Mouse (Mus musculus): Measurements from ENCODE around the gene Gm7029. TPM values are rescaled to one million over a fixed set of nuclear protein-coding genes. Genes with fewer than 3 reads are reported as not detected.
"Not testable (repeated sequence)": the region's sequence is repeated elsewhere in the genome, so short reads cannot be mapped to it uniquely, and the experiment has no call there.

Gm7029 gene
- polyA plus RNA-seq, 1 experiment from 2014 or later = not detected

- not testable (repeated sequence) for ATAC-seq (ENCODE audit: insufficient read depth, low FRiP score, low read depth); H3K9me3 ChIP-seq; H3K4me2 ChIP-seq; H3K27ac ChIP-seq; H3K4me1 ChIP-seq; H3K36me3 ChIP-seq; H3K9ac ChIP-seq; H3K4me3 ChIP-seq (replicated peaks); H3K27me3 ChIP-seq (replicated peaks)
- 67% methylated on average over 4 of the region's 4 CpGs for WGBS
Observed at GRCm38 (mm10) chr17:33893011-33893410, 19.4 kb downstream of the Gm7029 start.

DNA sequence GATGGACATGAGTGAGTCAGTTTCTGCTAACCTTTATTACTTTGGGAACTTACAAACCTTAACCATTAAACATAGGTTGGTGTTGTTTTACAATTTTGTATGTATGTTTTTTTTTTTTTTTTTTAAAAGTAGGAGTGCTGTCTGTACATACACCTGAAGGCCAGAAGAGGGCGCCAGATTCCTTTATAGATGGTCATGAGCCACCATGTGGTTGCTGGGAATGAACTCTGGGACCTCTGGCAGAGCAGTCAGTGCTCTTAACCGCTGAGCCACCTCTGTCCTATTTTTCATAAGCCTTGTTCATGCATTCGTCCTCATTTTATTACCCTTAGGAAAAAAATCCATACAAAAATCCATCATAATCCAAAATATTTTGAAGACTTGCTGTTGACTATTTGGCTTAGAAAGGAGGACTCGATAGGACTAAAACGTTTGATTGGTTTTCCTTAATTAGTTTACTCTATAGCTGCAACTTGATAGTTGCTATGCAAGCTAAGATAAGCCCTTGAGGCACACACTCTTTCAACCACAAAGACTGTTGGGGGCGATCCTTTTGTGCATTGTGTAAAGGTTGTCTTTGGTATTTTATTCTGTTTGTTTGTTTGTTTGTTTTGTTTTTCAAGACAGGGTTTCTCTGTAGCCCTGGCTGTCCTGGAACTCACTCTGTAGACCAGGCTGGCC, 23.6 kb downstream of the Gm7029 start:
- no peak for ATAC-seq (ENCODE audit: insufficient read depth, low FRiP score, low read depth)
- Histone ChIP-seq H3K27me3 (replicated peaks) (no peaks in the 10 kb centered on the region), H3K36me3 (no peaks in the 10 kb centered on the region), H3K4me2 (no peak overlapping the region), H3K27ac (no peak overlapping the region), H3K9ac (no peak overlapping the region), H3K4me1 (no peaks in the 10 kb centered on the region), H3K9me3 (no peaks in the 10 kb centered on the region), H3K4me3 (replicated peaks) (no peak overlapping the region)
- 36% methylated on average over 6 of the region's 6 CpGs for WGBS

DNA sequence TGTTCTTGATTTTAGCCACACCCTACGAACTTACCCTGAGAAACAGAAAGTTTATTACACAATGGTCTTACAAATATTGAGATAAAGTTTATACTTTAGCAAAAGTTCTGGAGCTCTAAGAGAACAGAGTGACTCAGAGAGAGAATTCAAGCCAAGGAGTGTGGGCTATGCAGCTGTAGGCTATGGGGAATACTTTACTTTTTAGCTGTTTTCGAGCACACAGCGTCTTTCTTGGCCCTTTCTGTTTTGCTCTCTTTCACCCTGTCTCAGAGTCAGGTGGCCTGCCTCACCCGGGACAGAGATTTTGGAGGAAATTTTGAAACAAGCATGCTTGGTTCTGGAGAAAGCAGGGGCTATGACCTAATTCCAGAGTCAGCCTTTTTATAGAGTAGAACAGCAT, 24.6 kb downstream of the Gm7029 start:
- ATAC-seq (ENCODE audit: insufficient read depth, low FRiP score, low read depth); H3K4me3 ChIP-seq (replicated peaks); H3K4me2 ChIP-seq; H3K27me3 ChIP-seq (replicated peaks); H3K9me3 ChIP-seq; H3K27ac ChIP-seq; H3K9ac ChIP-seq; H3K4me1 ChIP-seq; H3K36me3 ChIP-seq: not testable (repeated sequence)
- 79% methylated on average over 4 of the region's 4 CpGs for WGBS

- Histone ChIP-seq H3K4me3 (replicated peaks) (no peak overlapping the region), H3K36me3 (no peaks in the 10 kb centered on the region), H3K4me1 (no peaks in the 10 kb centered on the region), H3K9ac (no peak overlapping the region), H3K4me2 (no peak overlapping the region), H3K9me3 (no peaks in the 10 kb centered on the region), H3K27ac (no peak overlapping the region), H3K27me3 (replicated peaks) (no peaks in the 10 kb centered on the region)
- peak; percentile 67; the same call in 1 of the 2 replicates for ATAC-seq (ENCODE audit: insufficient read depth, low FRiP score, low read depth)
- WGBS = 73% methylated on average over 4 of the region's 4 CpGs
Observed at GRCm38 (mm10) chr17:33899642-33900041, 26.0 kb downstream of the Gm7029 start.

GRCm38 (mm10) chr17:33900281-33900988, 26.8 kb downstream of the Gm7029 start:
- ATAC-seq (ENCODE audit: insufficient read depth, low FRiP score, low read depth) = no peak
- 58% methylated on average over 7 of the region's 7 CpGs for WGBS

GRCm38 (mm10) chr17:33900989-33901314, 27.3 kb downstream of the Gm7029 start:
- H3K9ac ChIP-seq = no peak overlapping the region
- H3K4me2 ChIP-seq = no peak overlapping the region
- no peaks in the 10 kb centered on the region for H3K9me3 ChIP-seq
- no peaks in the 10 kb centered on the region for H3K36me3 ChIP-seq
- no peak for ATAC-seq (ENCODE audit: insufficient read depth, low FRiP score, low read depth)
- WGBS = 70% methylated on average over 4 of the region's 4 CpGs
- H3K4me1 ChIP-seq = no peaks in the 10 kb centered on the region
- H3K27ac ChIP-seq = no peak overlapping the region
- no peak overlapping the region for H3K4me3 ChIP-seq (replicated peaks)
- H3K27me3 ChIP-seq (replicated peaks) = no peaks in the 10 kb centered on the region

More at GRCm38 (mm10) chr17:33900281-33900988, 26.8 kb downstream of the Gm7029 start:
- H3K9me3 ChIP-seq = no peaks in the 10 kb centered on the region
- no peak overlapping the region for H3K27ac ChIP-seq
- H3K9ac ChIP-seq = no peak overlapping the region
- H3K4me1 ChIP-seq = no peaks in the 10 kb centered on the region
- no peaks in the 10 kb centered on the region for H3K27me3 ChIP-seq (replicated peaks)
- H3K4me2 ChIP-seq = no peak overlapping the region
- H3K4me3 ChIP-seq (replicated peaks) = no peak overlapping the region
- no peaks in the 10 kb centered on the region for H3K36me3 ChIP-seq

DNA sequence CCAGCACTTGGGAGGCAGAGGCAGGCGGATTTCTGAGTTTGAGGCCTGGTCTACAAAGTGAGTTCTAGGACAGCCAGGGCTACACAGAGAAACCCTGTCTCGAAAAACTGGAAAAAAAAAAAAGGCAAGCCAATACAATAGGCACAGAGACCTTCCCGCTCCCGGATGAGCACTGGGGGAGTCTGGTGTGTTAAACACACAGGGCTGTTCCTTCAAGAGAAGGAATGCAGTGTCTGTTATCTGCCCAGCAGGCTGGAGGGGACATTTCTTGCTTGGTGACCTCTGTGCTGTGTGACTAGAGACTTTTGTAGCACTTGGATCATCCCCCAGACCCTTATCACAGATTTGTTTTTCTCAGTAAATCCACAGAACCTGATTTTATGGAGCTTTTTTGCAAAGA, 28.0 kb downstream of the Gm7029 start:
- Histone ChIP-seq H3K9me3 (no peaks in the 10 kb centered on the region), H3K4me2 (no peak overlapping the region), H3K4me3 (replicated peaks) (no peak overlapping the region), H3K36me3 (no peaks in the 10 kb centered on the region), H3K27me3 (replicated peaks) (no peaks in the 10 kb centered on the region), H3K4me1 (no peaks in the 10 kb centered on the region), H3K27ac (no peak overlapping the region), H3K9ac (no peak overlapping the region)
- WGBS = 67% methylated on average over 4 of the region's 4 CpGs
- ATAC-seq (ENCODE audit: insufficient read depth, low FRiP score, low read depth) = no peak

DNA sequence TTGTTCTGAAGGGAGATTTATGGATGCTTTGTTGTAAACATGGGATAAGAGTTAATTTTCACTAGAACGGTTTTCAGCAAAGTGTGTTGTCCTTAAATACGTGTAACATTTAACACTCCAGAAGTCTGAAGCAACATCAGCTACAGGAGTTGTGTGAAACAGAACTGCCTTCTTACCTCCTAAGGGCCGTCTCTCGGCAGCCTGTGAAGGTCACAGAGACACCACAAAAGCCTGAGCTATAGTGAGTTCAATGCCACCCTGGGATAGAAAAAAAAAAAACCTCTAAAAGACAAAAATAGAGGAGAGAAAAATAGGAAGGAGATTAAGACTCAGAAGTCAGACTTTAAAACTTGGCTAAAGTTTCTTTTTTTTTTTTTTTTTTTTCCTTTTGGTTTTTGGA, 28.4 kb downstream of the Gm7029 start:
- Histone ChIP-seq H3K9me3 (no peaks in the 10 kb centered on the region), H3K9ac (no peak overlapping the region), H3K36me3 (no peaks in the 10 kb centered on the region), H3K4me2 (no peak overlapping the region), H3K4me1 (no peaks in the 10 kb centered on the region), H3K27me3 (replicated peaks) (no peaks in the 10 kb centered on the region), H3K4me3 (replicated peaks) (no peak overlapping the region), H3K27ac (no peak overlapping the region)
- no peak for ATAC-seq (ENCODE audit: insufficient read depth, low FRiP score, low read depth)
- 46% methylated on average over 4 of the region's 4 CpGs for WGBS

- no peak overlapping the region for H3K4me2 ChIP-seq
- H3K36me3 ChIP-seq = no peaks in the 10 kb centered on the region
- no peaks in the 10 kb centered on the region for H3K4me1 ChIP-seq
- no peak overlapping the region for H3K9ac ChIP-seq
- H3K27me3 ChIP-seq (replicated peaks) = no peaks in the 10 kb centered on the region
- no peak for ATAC-seq (ENCODE audit: insufficient read depth, low FRiP score, low read depth)
- whole genome bisulfite sequencing = 74% methylated on average over 7 of the region's 7 CpGs
- H3K27ac ChIP-seq = no peak overlapping the region
- no peaks in the 10 kb centered on the region for H3K9me3 ChIP-seq
- no peak overlapping the region for H3K4me3 ChIP-seq (replicated peaks)
Observed at GRCm38 (mm10) chr17:33902491-33902890, 28.9 kb downstream of the Gm7029 start.

GRCm38 (mm10) chr17:33903911-33904651, 30.4 kb downstream of the Gm7029 start:
- not testable (repeated sequence) for H3K9me3 ChIP-seq; H3K36me3 ChIP-seq; H3K4me2 ChIP-seq; H3K27ac ChIP-seq; ATAC-seq (ENCODE audit: insufficient read depth, low FRiP score, low read depth); H3K4me3 ChIP-seq (replicated peaks); H3K4me1 ChIP-seq; H3K9ac ChIP-seq; H3K27me3 ChIP-seq (replicated peaks)
- 75% methylated on average over 6 of the region's 6 CpGs for WGBS

DNA sequence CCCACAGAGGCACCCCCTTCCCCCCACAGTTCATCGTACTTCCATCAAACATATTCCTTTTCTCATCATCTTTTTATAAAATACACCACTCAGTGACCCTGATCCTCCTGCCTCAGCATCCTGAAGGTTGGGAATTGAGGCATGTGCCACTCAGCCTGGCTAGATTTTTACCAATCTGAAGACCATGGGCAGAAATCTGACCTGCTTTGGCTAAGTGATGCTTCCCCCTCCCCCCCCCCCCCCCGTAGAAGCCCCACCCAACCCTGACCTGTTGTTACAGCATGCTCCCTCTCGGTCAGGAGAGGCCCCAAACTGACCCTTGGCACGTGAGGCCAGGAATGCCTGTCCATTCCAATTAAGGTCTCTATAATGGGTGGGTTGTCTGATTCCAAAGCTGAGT, 31.2 kb downstream of the Gm7029 start, which contains the start of gene Platr17:
TSS of gene Platr17 (plus strand) at position 301 of the 400 bp plus-strand sequence.
- not testable (repeated sequence) for H3K9me3 ChIP-seq; H3K9ac ChIP-seq; H3K27me3 ChIP-seq (replicated peaks); H3K4me3 ChIP-seq (replicated peaks); H3K36me3 ChIP-seq; H3K4me2 ChIP-seq; ATAC-seq (ENCODE audit: insufficient read depth, low FRiP score, low read depth); H3K27ac ChIP-seq; H3K4me1 ChIP-seq
- WGBS = 55% methylated on average over 2 of the region's 4 CpGs
